Mouse (Mus musculus): Measurements from ENCODE around the gene Tex13a. TPM values are rescaled to one million over a fixed set of nuclear protein-coding genes. Genes with fewer than 3 reads are reported as not detected.

Gene Tex13a
- total RNA-seq (2021): not detected
- long read RNA-seq, experiment 1: 0 reads
- long read RNA-seq, experiment 2: 0 reads

- DNase-seq (ENCODE audit: low spot score in 2 of 2): no peak
- TF ChIP-seq CTCF (conservative IDR thresholded peaks at IDR 0.05): no peak
- Histone ChIP-seq H3K4me3 (no peak within 1 kb of the TSS), H3K27ac (no peak within 1 kb of the TSS)
Measured at GRCm38 (mm10) chrX:138209480-138209879, at the start of gene Tex13a. Gene Tex13a, minus strand, starts transcription at chrX:138209580.

GRCm38 (mm10) chrX:138234626-138235025 lies 25.2 kb upstream of the Tex13a start:
- Histone ChIP-seq H3K4me3 (no peak overlapping the region), H3K27ac (no peak overlapping the region)
- no peak for TF ChIP-seq CTCF (conservative IDR thresholded peaks at IDR 0.05)
- no peak for DNase-seq (ENCODE audit: low spot score in 2 of 2)

- peak; percentile 23 to 33 for DNase-seq (ENCODE audit: low spot score in 2 of 2)
- TF ChIP-seq CTCF (conservative IDR thresholded peaks at IDR 0.05): peak; percentile 80
- Histone ChIP-seq H3K27ac (no peak overlapping the region), H3K4me3 (no peak overlapping the region)
Measured at GRCm38 (mm10) chrX:138170146-138170545, 39.2 kb downstream of the Tex13a start.
